Mouse (Mus musculus) spleen, postnatal 36 days (tissue): Measurements from ENCODE around the gene Gdi2.
"Not testable (repeated sequence)": the region's sequence is repeated elsewhere in the genome, so short reads cannot be mapped to it uniquely, and the experiment has no call there.

Source experiments
- DNase-seq, 2 experiments: peaks; one replicate each; pipeline ENCODE4 v3.0.0; 2022; ENCODE audit warnings: low spot score in 2 of 2, mixed read lengths in 1 of 2

Gene Gdi2

GRCm38 (mm10) chr13:3537594-3538222 is at the start of gene Gdi2:
Gene Gdi2 (plus strand): TSS chr13:3538063.
- peak; percentile 95 to 96 for DNase-seq

GRCm38 (mm10) chr13:3495526-3495925 is 42.3 kb upstream of the Gdi2 start:
- DNase-seq, result no peak

GRCm38 (mm10) chr13:3501014-3501413 is 36.8 kb upstream of the Gdi2 start:
- not testable (repeated sequence) for DNase-seq

DNA sequence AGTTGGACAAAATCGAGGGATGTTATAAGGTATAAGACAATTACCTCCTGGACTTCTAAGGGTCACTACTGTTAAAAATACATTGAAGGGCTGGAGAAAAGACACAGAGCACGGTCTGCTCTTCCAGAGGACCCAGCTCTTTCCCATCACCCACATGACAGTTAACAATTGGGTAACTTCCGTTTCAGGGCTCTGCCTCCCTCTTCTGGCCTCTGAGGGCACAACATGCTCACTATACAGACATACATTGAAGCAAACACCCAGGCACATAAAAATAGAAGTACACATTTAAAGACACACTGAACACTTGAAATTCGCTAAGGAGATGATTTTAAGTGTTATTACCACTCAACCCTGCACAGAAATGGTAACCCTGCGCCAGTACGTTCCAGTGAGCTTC is 22.5 kb upstream of the Gdi2 start:
- DNase-seq, result not testable (repeated sequence)

DNA sequence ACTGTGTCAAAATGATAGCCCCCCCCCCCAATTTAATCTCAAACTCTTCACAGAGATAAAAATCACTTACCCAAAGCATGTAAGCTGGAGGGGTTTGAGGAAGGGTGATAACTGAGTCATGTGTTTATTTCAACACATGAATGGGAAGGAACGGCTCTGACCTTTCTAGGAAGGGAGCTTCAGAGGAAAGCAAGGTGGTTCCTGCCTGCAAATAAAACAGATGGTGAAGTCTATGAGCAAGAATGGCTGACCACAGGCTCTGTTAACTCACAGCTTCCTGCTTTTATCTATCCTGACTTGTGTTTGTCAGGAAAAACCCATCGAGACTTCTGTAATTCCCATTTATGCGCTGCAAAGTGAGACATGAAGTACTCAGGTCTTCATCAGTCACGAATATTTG is 18.5 kb upstream of the Gdi2 start:
- DNase-seq, result not testable (repeated sequence)

- not testable (repeated sequence) for DNase-seq
Measured at GRCm38 (mm10) chr13:3519994-3520393, 17.9 kb upstream of the Gdi2 start.

- DNase-seq, result peak in 1 of 2 experiments; percentile 10
Measured at GRCm38 (mm10) chr13:3523459-3523858, 14.4 kb upstream of the Gdi2 start.

- DNase-seq, result no peak
Measured at GRCm38 (mm10) chr13:3523946-3524345, 13.9 kb upstream of the Gdi2 start.

GRCm38 (mm10) chr13:3525611-3526051 is 12.2 kb upstream of the Gdi2 start:
- peak; percentile 22 to 34 for DNase-seq

- DNase-seq, result peak; percentile 86 to 87
Measured at GRCm38 (mm10) chr13:3526328-3526727, 11.5 kb upstream of the Gdi2 start.

DNA sequence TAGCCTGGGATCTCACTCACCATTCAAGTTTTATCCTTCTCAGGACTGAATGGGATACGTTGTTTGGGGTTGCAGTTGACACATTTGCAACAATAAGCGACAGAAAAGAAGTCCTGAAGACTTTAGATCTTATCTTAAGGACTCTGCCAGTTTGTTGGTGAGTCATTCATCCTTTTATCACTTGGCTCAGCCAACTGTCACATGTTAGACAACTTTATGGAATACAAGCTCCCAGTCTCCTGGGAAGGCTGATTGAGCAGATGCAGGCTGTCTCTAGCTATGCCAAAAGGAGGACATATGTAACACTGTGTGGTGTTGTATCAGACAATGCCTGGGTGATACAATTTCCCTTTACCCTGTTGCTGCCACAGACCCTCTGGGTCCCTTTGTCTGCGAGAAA is 7.4 kb upstream of the Gdi2 start:
- no peak for DNase-seq

- DNase-seq, result not testable (repeated sequence)
Measured at GRCm38 (mm10) chr13:3531176-3531575, 6.7 kb upstream of the Gdi2 start.

GRCm38 (mm10) chr13:3531692-3532320 is 6.1 kb upstream of the Gdi2 start:
- DNase-seq, result no peak

- no peak for DNase-seq
Measured at GRCm38 (mm10) chr13:3532451-3532850, 5.4 kb upstream of the Gdi2 start.

GRCm38 (mm10) chr13:3534146-3534545 is 3.7 kb upstream of the Gdi2 start:
- no peak for DNase-seq

DNA sequence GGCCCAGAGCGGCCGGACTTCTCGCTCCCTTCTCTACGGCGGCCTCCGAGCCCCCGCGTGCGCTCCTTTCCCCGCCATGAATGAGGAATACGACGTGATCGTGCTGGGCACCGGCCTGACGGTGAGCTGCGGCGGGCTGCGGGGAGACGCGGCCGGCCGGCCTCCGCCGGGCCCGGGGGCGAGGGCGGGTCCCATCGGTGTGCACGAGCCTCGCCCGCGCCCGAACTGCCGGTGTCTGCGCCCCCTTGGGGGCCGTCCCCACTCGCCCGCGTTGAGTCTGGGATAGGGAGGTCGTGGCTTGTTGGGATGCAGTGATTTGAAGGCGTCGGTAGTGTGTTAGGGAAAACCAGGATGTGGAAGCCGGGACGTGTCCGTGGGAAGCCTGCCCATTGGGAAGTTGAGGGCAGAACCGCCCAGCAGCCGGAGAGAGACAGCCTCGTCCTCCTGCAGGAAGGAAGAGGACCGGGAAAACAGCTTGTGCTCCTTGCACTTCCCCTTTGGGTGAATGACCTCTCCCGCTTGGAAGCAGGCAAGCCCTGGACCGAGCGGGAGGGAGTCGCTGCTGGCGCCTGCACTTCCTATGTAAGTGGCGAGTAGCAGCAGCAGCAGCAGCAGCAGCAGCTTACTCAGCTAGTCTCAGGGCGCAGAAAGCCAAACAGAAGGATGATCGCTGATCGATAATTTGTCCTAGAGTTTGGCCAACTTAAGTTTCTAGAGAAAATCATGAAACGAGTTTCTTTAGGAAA is 533 bp downstream of the Gdi2 start:
- DNase-seq, result peak; percentile 40 to 47

- peak; percentile 39 to 52 for DNase-seq
Measured at GRCm38 (mm10) chr13:3538969-3539562, 1.2 kb downstream of the Gdi2 start.

DNA sequence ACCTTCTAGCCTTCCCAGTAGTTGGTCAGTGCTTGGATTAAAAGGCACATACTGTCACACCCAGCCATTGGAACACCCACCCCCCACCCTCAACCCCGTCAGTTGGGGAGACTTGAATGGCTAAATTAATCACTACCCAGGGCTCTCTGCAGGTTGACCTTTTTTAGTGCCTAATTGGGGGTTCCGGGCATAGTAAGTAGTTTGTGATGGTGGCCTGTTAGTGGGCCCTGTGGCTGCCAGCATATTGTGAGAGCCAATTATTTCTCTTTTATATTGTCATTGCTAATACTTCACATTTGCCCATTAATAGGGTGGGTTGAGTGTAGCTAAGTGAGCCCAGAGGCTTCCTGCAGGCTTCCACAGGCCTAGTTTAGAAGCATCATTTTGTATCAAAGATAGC is 2.3 kb downstream of the Gdi2 start:
- DNase-seq, result no peak

GRCm38 (mm10) chr13:3541159-3541782 is 3.4 kb downstream of the Gdi2 start:
- peak; percentile 20 to 27 for DNase-seq

DNA sequence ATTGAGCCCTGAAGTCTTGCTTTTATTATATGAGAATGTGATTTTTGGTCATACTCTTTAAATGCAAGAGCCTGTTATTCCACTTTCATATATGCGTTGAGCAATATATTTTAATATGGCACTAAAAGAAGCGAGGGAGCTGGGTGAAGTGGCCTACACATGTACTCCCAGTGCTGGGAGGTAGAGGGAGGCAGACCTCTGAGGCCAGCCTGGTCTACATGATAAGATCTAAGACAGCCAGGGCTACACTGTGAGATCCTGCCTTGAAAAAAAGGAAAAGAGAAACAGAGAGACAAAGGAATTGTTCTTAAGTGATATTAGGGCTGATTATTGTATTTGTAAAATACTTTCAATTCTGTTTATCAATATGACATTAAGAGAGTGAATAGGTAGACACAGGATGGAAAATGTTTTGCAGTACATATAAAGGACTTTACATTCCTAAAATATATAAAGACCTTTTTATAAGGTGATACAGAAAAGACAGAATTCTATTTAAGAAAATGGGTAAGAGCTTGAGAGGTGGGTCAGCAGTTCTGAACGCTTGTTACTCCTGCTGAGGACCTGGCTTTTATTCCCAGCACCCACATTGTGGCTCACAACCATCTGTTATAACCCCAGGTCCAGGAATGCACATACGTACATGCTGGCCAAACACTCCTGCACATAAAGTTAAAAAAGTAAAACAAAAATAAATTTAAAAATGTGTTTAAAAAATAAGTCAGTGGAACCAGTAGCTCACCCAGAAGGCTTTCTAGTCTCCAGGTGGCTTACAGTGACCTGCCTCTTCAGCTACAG is 6.4 kb downstream of the Gdi2 start:
- DNase-seq, result no peak

DNA sequence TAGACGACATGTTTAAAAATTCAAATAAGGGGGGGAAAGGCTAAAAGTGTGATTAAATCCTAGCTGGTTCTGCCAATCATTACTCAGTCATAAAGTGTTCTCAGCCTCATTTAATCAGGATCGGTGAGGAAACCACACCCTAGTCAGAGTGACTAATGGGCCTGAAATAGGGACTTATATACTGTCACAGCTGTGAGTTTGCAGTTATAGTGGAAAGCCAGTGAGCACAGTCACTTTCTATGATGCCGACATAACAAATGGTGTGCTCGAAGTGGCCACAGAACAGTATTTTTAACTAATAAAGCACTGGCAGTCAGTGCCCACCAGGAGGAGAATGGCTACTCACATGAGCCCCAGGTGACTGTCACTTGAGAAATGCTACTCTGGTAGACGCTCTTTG is 7.1 kb downstream of the Gdi2 start:
- no peak for DNase-seq
